Mouse (Mus musculus): ENCODE measurements around the gene Eid3. TPM values are rescaled to one million over a fixed set of nuclear protein-coding genes. Genes with fewer than 3 reads are reported as not detected.
A peak's percentile ranks its signal among the peaks of the same experiment; 100 is the strongest.

The Eid3 gene
- total RNA-seq (2014; rRNA removed) (1.9 and 2.0 TPM in 2 replicates), polyA plus RNA-seq (2015; fragmentation: Nextera tagmentation; extraction: Ambion mirVana) (0.17 and 0.23 TPM in 2 replicates)

GRCm38 (mm10) chr10:82866356-82866755, at the start of gene Eid3:
Gene Eid3 (plus strand): TSS chr10:82866626.
- no peak for TF ChIP-seq CTCF (IDR thresholded peaks at IDR 0.05)
- no peak within 1 kb of the TSS for H3K27ac ChIP-seq (ENCODE audit: low read depth, low read length)
- H3K4me1 ChIP-seq (ENCODE audit: insufficient read depth, low read length), result peaks cover 3% of the 10 kb centered on the region; the same call in 1 of the 2 replicates
- H3K4me2 ChIP-seq (ENCODE audit: low read depth, low read length, poor library complexity, severe bottlenecking), result peak within 1 kb of the TSS; percentile 22; the same call in 1 of the 2 replicates
- no peak within 1 kb of the TSS for H3K4me3 ChIP-seq (ENCODE audit: low read depth, low read length)
- H3K27me3 ChIP-seq (ENCODE audit: insufficient read depth, low read length), result no peaks in the 10 kb centered on the region
- ATAC-seq (ENCODE audit: low FRiP score), result 0 out of 2 replicates have a peak, but pooled peaks have one; percentile 44
- peaks cover 3% of the 10 kb centered on the region; the same call in 1 of the 2 replicates for H3K36me3 ChIP-seq (ENCODE audit: insufficient read depth, low read length)
- no peaks in the 10 kb centered on the region for H3K9me3 ChIP-seq (ENCODE audit: low read length)
- 57% methylated on average over 9 of the region's 9 CpGs for WGBS
- H3K9ac ChIP-seq (replicated peaks; ENCODE audit: low read length, poor library complexity, severe bottlenecking), result no peak within 1 kb of the TSS
- DNase-seq (ENCODE audit: low spot score), result peak; percentile 44

GRCm38 (mm10) chr10:82817514-82817913, 48.9 kb upstream of the Eid3 start:
- 77% methylated on average over 3 of the region's 3 CpGs for WGBS
- H3K27ac ChIP-seq (ENCODE audit: low read depth, low read length), result no peak overlapping the region
- H3K9me3 ChIP-seq (ENCODE audit: low read length), result no peaks in the 10 kb centered on the region
- ATAC-seq (ENCODE audit: low FRiP score) (no peak), DNase-seq (ENCODE audit: low spot score) (no peak)
- no peaks in the 10 kb centered on the region for H3K36me3 ChIP-seq (ENCODE audit: insufficient read depth, low read length)
- no peak overlapping the region for H3K9ac ChIP-seq (replicated peaks; ENCODE audit: low read length, poor library complexity, severe bottlenecking)
- no peaks in the 10 kb centered on the region for H3K27me3 ChIP-seq (ENCODE audit: insufficient read depth, low read length)
- H3K4me3 ChIP-seq (ENCODE audit: low read depth, low read length), result no peak overlapping the region
- no peak overlapping the region for H3K4me2 ChIP-seq (ENCODE audit: low read depth, low read length, poor library complexity, severe bottlenecking)
- no peaks in the 10 kb centered on the region for H3K4me1 ChIP-seq (ENCODE audit: insufficient read depth, low read length)
- no peak for TF ChIP-seq CTCF (IDR thresholded peaks at IDR 0.05)

GRCm38 (mm10) chr10:82817936-82818335, 48.5 kb upstream of the Eid3 start:
- Histone ChIP-seq H3K27ac (ENCODE audit: low read depth, low read length) (no peak overlapping the region), H3K4me2 (ENCODE audit: low read depth, low read length, poor library complexity, severe bottlenecking) (no peak overlapping the region), H3K9ac (replicated peaks; ENCODE audit: low read length, poor library complexity, severe bottlenecking) (no peak overlapping the region), H3K27me3 (ENCODE audit: insufficient read depth, low read length) (no peaks in the 10 kb centered on the region), H3K9me3 (ENCODE audit: low read length) (no peaks in the 10 kb centered on the region), H3K4me3 (ENCODE audit: low read depth, low read length) (no peak overlapping the region), H3K4me1 (ENCODE audit: insufficient read depth, low read length) (no peaks in the 10 kb centered on the region), H3K36me3 (ENCODE audit: insufficient read depth, low read length) (no peaks in the 10 kb centered on the region)
- TF ChIP-seq CTCF (IDR thresholded peaks at IDR 0.05), result no peak
- 72% methylated on average over 9 of the region's 9 CpGs for WGBS
- DNase-seq (ENCODE audit: low spot score) (no peak), ATAC-seq (ENCODE audit: low FRiP score) (no peak)

- ATAC-seq (ENCODE audit: low FRiP score), result no peak
- DNase-seq (ENCODE audit: low spot score), result no peak
- Histone ChIP-seq H3K27me3 (ENCODE audit: insufficient read depth, low read length) (no peaks in the 10 kb centered on the region), H3K27ac (ENCODE audit: low read depth, low read length) (no peak overlapping the region), H3K4me2 (ENCODE audit: low read depth, low read length, poor library complexity, severe bottlenecking) (no peak overlapping the region), H3K4me1 (ENCODE audit: insufficient read depth, low read length) (no peaks in the 10 kb centered on the region), H3K9ac (replicated peaks; ENCODE audit: low read length, poor library complexity, severe bottlenecking) (no peak overlapping the region), H3K4me3 (ENCODE audit: low read depth, low read length) (no peak overlapping the region), H3K9me3 (ENCODE audit: low read length) (no peaks in the 10 kb centered on the region), H3K36me3 (ENCODE audit: insufficient read depth, low read length) (no peaks in the 10 kb centered on the region)
- TF ChIP-seq CTCF (IDR thresholded peaks at IDR 0.05), result no peak
- 82% methylated on average over 6 of the region's 6 CpGs for WGBS
Observed at GRCm38 (mm10) chr10:82818661-82819060, 47.8 kb upstream of the Eid3 start.

- DNase-seq (ENCODE audit: low spot score) (no peak), ATAC-seq (ENCODE audit: low FRiP score) (no peak)
- TF ChIP-seq CTCF (IDR thresholded peaks at IDR 0.05), result no peak
- no peak overlapping the region for H3K27ac ChIP-seq (ENCODE audit: low read depth, low read length)
- no peaks in the 10 kb centered on the region for H3K36me3 ChIP-seq (ENCODE audit: insufficient read depth, low read length)
- H3K4me2 ChIP-seq (ENCODE audit: low read depth, low read length, poor library complexity, severe bottlenecking), result no peak overlapping the region
- no peaks in the 10 kb centered on the region for H3K27me3 ChIP-seq (ENCODE audit: insufficient read depth, low read length)
- no peaks in the 10 kb centered on the region for H3K4me1 ChIP-seq (ENCODE audit: insufficient read depth, low read length)
- no peak overlapping the region for H3K4me3 ChIP-seq (ENCODE audit: low read depth, low read length)
- H3K9ac ChIP-seq (replicated peaks; ENCODE audit: low read length, poor library complexity, severe bottlenecking), result no peak overlapping the region
- H3K9me3 ChIP-seq (ENCODE audit: low read length), result no peaks in the 10 kb centered on the region
- 78% methylated on average over 14 of the region's 14 CpGs for WGBS
Observed at GRCm38 (mm10) chr10:82823108-82823778, 43.2 kb upstream of the Eid3 start.

GRCm38 (mm10) chr10:82823779-82824177, 42.6 kb upstream of the Eid3 start:
- Histone ChIP-seq H3K9me3 (ENCODE audit: low read length) (no peaks in the 10 kb centered on the region), H3K27me3 (ENCODE audit: insufficient read depth, low read length) (no peaks in the 10 kb centered on the region), H3K27ac (ENCODE audit: low read depth, low read length) (no peak overlapping the region), H3K9ac (replicated peaks; ENCODE audit: low read length, poor library complexity, severe bottlenecking) (no peak overlapping the region), H3K4me1 (ENCODE audit: insufficient read depth, low read length) (no peaks in the 10 kb centered on the region), H3K4me2 (ENCODE audit: low read depth, low read length, poor library complexity, severe bottlenecking) (no peak overlapping the region), H3K4me3 (ENCODE audit: low read depth, low read length) (no peak overlapping the region), H3K36me3 (ENCODE audit: insufficient read depth, low read length) (no peaks in the 10 kb centered on the region)
- TF ChIP-seq CTCF (IDR thresholded peaks at IDR 0.05), result no peak
- ATAC-seq (ENCODE audit: low FRiP score), result no peak
- 76% methylated on average over 5 of the region's 5 CpGs for WGBS
- DNase-seq (ENCODE audit: low spot score), result no peak
